Mouse (Mus musculus) myocyte (in vitro differentiated cells): Measurements from ENCODE around the gene Siae.

ENCODE experiments used
- CEBPB ChIP-seq: IDR thresholded peaks from 2 replicates; pipeline ENCODE4 v1.6.1; 2011; ENCODE audit warnings: mild to moderate bottlenecking, moderate library complexity; ENCODE audit not compliant: poor library complexity, insufficient read depth, severe bottlenecking
- E2F4 ChIP-seq: IDR thresholded peaks from one replicate; pipeline ENCODE4 v1.6.1; 2011; ENCODE audit warnings: mild to moderate bottlenecking, control low read depth, moderate library complexity; ENCODE audit not compliant: insufficient read depth
- MAX ChIP-seq: IDR thresholded peaks from one replicate; pipeline ENCODE4 v1.6.1; 2011; ENCODE audit warnings: low read depth, mild to moderate bottlenecking, control low read depth
- MYOD1 ChIP-seq, 3 experiments: IDR thresholded peaks; one replicate each; pipeline ENCODE4 v1.6.1; 2011; ENCODE audit warnings: control low read depth in 2 of 3, low read depth in 2 of 3, mild to moderate bottlenecking in 2 of 3, moderate library complexity in 1 of 3; ENCODE audit not compliant: insufficient read length in 2 of 3, control insufficient read depth in 1 of 3
- MYOG ChIP-seq, 3 experiments: IDR thresholded peaks; one replicate each; pipeline ENCODE4 v1.6.1; 2011; ENCODE audit warnings: control low read depth in 2 of 3, low read depth in 2 of 3, mild to moderate bottlenecking in 2 of 3; ENCODE audit not compliant: insufficient read length in 2 of 3, control insufficient read depth in 1 of 3, insufficient read depth in 1 of 3
- POLR2A ChIP-seq: IDR thresholded peaks from one replicate; pipeline ENCODE4 v1.6.1; 2011; ENCODE audit warnings: low read depth, mild to moderate bottlenecking, control low read depth, moderate library complexity; ENCODE audit not compliant: insufficient read length
- POLR2AphosphoS2 ChIP-seq: IDR thresholded peaks from one replicate; pipeline ENCODE4 v1.6.1; 2011; ENCODE audit warnings: low read depth, control low read depth; ENCODE audit not compliant: insufficient read length
- REST ChIP-seq: IDR thresholded peaks from one replicate; pipeline ENCODE4 v1.6.1; 2011; ENCODE audit warnings: mild to moderate bottlenecking, control low read depth, moderate library complexity; ENCODE audit not compliant: insufficient read depth, insufficient read length
- SRF ChIP-seq: IDR thresholded peaks from one replicate; pipeline ENCODE4 v1.6.1; 2011; ENCODE audit warnings: low read depth; ENCODE audit not compliant: control insufficient read depth, insufficient read length
- TCF12 ChIP-seq: IDR thresholded peaks from one replicate; pipeline ENCODE4 v1.6.1; 2011; ENCODE audit warnings: mild to moderate bottlenecking, control low read depth; ENCODE audit not compliant: poor library complexity, insufficient read depth, severe bottlenecking
- TCF3 ChIP-seq: IDR thresholded peaks from one replicate; pipeline ENCODE4 v1.6.1; 2011; ENCODE audit warnings: low read depth, control low read depth; ENCODE audit not compliant: insufficient read length
- USF1 ChIP-seq: IDR thresholded peaks from one replicate; pipeline ENCODE4 v1.6.1; 2011; ENCODE audit warnings: low read depth, mild to moderate bottlenecking, control low read depth, moderate library complexity

DNA sequence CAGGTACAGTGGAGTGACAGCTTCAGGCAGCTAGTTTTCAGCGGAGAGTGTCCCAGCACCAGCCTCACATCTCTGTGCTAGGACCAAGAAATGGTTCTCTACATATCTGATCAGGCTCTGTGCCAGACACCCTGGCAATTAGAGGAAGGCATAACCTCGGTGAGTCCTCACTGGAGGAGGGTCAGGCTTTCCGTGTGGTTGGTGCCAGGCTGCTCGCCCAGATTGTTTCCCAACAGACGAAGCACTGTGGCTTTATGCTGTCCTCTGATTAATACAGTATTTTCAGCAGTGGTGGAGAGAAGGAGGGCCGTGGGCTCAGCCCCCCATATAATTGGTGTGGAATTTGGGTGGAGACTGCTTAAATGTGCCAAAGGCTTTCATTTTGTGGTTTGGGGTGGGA lies 113.6 kb downstream of the Siae start, which contains the start of gene Panx3:
- TF ChIP-seq POLR2A (no peak), USF1 (no peak), TCF12 (no peak), MAX (no peak), POLR2AphosphoS2 (no peak), TCF3 (no peak), CEBPB (no peak), SRF (no peak), MYOG (IDR thresholded peaks at IDR 0.05; ENCODE audit: control insufficient read depth in 1 of 3, insufficient read depth in 1 of 3, insufficient read length in 2 of 3, low read depth in 2 of 3) (no peak), MYOD1 (IDR thresholded peaks at IDR 0.05; ENCODE audit: control insufficient read depth in 1 of 3, insufficient read length in 2 of 3, low read depth in 2 of 3) (no peak), E2F4 (no peak), REST (no peak)
